Mouse (Mus musculus) lung, postnatal 0 days (tissue): ENCODE results near the gene Isoc2b.

Experiments
- CTCF ChIP-seq: IDR thresholded peaks from 2 replicates; pipeline ENCODE4 v1.5.1; 2016; ENCODE audit warnings: antibody characterized with exemption, mild to moderate bottlenecking
- EP300 ChIP-seq: IDR thresholded peaks from 2 replicates; pipeline ENCODE4 v1.6.1; 2016; ENCODE audit warnings: antibody characterized with exemption, mild to moderate bottlenecking, control low read depth

- TF ChIP-seq EP300 (no peak), CTCF (no peak)
Measured at GRCm38 (mm10) chr7:4902404-4902803, 32.3 kb upstream of the Isoc2b start.
